ENCODE assay signal across 9 mouse cellular contexts in the genomic region with DNA sequence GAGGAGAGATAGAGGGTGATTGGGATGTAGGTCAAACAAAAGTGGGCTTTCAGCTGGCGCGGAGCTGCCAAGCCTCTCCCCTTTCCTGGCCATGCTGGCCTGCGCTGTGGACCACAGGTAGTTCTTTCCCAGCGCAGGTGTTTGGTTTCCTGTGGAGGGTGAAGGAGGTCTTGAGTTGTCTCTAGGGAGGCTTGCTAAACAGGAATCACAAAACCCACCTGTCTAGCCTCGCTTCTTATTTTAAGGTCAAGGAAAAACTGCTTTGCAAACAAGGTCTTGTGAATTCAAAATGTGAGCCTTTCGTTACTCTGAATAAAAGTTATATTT.
DNase-seq lines count a peak whose midpoint lies in the region; ATAC-seq lines count a peak whose summit lies in the region.
"Had no signal": no experiment of that assay in that cellular context is flagged by ENCODE, and none has a peak within 500 bp of the region (broad histone marks: within the 10 kb centered on the region; RNA-seq: fewer than 3 reads in every experiment).

No protein-coding gene starts in this region.

- no peak overlapping the region for H3K4me3 ChIP-seq in kidney, embryonic 15.5 days (replicated peaks)
- H3K4me3 ChIP-seq in embryonic facial prominence, embryonic 12.5 days = no peak overlapping the region
- 0 out of 2 replicates have a peak overlapping the region, but pooled peaks have one; percentile 48 for H3K4me3 ChIP-seq in hindbrain, embryonic 15.5 days
- H3K4me3 ChIP-seq in midbrain, embryonic 13.5 days (replicated peaks) = peak overlapping the region; percentile 45; the same call in 1 of the 2 replicates

- H3K4me2 ChIP-seq in kidney, embryonic 15.5 days = peak overlapping the region; percentile 74
- H3K4me2 ChIP-seq in embryonic facial prominence, embryonic 12.5 days (replicated peaks) = peak overlapping the region; percentile 56
- peak overlapping the region; percentile 87 for H3K4me2 ChIP-seq in hindbrain, embryonic 15.5 days
- H3K4me2 ChIP-seq in midbrain, embryonic 13.5 days (replicated peaks) = peak overlapping the region; percentile 67

- no peak for DNase-seq in kidney, postnatal 10 days
- no peak for DNase-seq in adrenal gland, adult 8-10 months
- no peak for DNase-seq in cerebellum, postnatal 4 days (ENCODE audit: low spot score in 2 of 2)
- DNase-seq in left cerebral cortex, postnatal 4 days = no peak

- H3K27me3 ChIP-seq in kidney, embryonic 15.5 days = no peaks in the 10 kb centered on the region
- no peaks in the 10 kb centered on the region for H3K27me3 ChIP-seq in embryonic facial prominence, embryonic 12.5 days
- H3K27me3 ChIP-seq in hindbrain, embryonic 15.5 days = no peaks in the 10 kb centered on the region
- no peaks in the 10 kb centered on the region; the same call in 1 of the 2 replicates for H3K27me3 ChIP-seq in midbrain, embryonic 13.5 days

- peak overlapping the region; percentile 55 for H3K9ac ChIP-seq in kidney, embryonic 15.5 days
- H3K9ac ChIP-seq in embryonic facial prominence, embryonic 12.5 days = peak overlapping the region; percentile 30; the same call in 1 of the 2 replicates
- peak overlapping the region; percentile 63 for H3K9ac ChIP-seq in hindbrain, embryonic 15.5 days
- peak overlapping the region; percentile 73 for H3K9ac ChIP-seq in midbrain, embryonic 13.5 days (replicated peaks)

- intact Hi-C loops in left cerebral cortex, postnatal 4 days (cut with DNase I) = loop anchor here (5.0 kb wide), 1 partner anchor 354 kb away; no protein-coding TSS in a partner anchor

- H3K27ac ChIP-seq in kidney, embryonic 15.5 days = peak overlapping the region; percentile 91
- peak overlapping the region; percentile 90 for H3K27ac ChIP-seq in embryonic facial prominence, embryonic 12.5 days
- H3K27ac ChIP-seq in hindbrain, embryonic 15.5 days (replicated peaks) = peak overlapping the region; percentile 84
- H3K27ac ChIP-seq in midbrain, embryonic 13.5 days = peak overlapping the region; percentile 71

- ATAC-seq in kidney, embryonic 15.5 days (replicated peaks; ENCODE audit: low FRiP score) = no peak
- no peak for ATAC-seq in embryonic facial prominence, embryonic 12.5 days (ENCODE audit: insufficient number of reproducible peaks, insufficient read depth, low FRiP score, low TSS enrichment)
- no peak for ATAC-seq in hindbrain, embryonic 15.5 days (ENCODE audit: low FRiP score, low read depth)
- no peak for ATAC-seq in midbrain, embryonic 13.5 days

- no peaks in the 10 kb centered on the region for H3K36me3 ChIP-seq in kidney, embryonic 15.5 days
- H3K36me3 ChIP-seq in embryonic facial prominence, embryonic 12.5 days = no peaks in the 10 kb centered on the region
- no peaks in the 10 kb centered on the region for H3K36me3 ChIP-seq in hindbrain, embryonic 15.5 days
- H3K36me3 ChIP-seq in midbrain, embryonic 13.5 days = no peaks in the 10 kb centered on the region
- H3K36me3 ChIP-seq: G1E had no signal

- 41% methylated on average over 6 of the region's 6 CpGs for WGBS in kidney, embryonic 15.5 days
- WGBS in embryonic facial prominence, embryonic 12.5 days = 37% methylated on average over 6 of the region's 6 CpGs
- WGBS in hindbrain, embryonic 15.5 days = 65% methylated on average over 6 of the region's 6 CpGs
- WGBS in midbrain, embryonic 13.5 days = 57% methylated on average over 6 of the region's 6 CpGs

- H3K9me3 ChIP-seq in kidney, embryonic 15.5 days (replicated peaks) = no peaks in the 10 kb centered on the region
- no peaks in the 10 kb centered on the region for H3K9me3 ChIP-seq in embryonic facial prominence, embryonic 12.5 days
- no peaks in the 10 kb centered on the region for H3K9me3 ChIP-seq in hindbrain, embryonic 15.5 days
- no peaks in the 10 kb centered on the region for H3K9me3 ChIP-seq in midbrain, embryonic 13.5 days
- H3K9me3 ChIP-seq: G1E had no signal

- H3K4me1 ChIP-seq in kidney, embryonic 15.5 days = peaks cover 74% of the 10 kb centered on the region
- peaks cover 60% of the 10 kb centered on the region for H3K4me1 ChIP-seq in embryonic facial prominence, embryonic 12.5 days
- H3K4me1 ChIP-seq in hindbrain, embryonic 15.5 days (replicated peaks) = peaks cover 37% of the 10 kb centered on the region
- H3K4me1 ChIP-seq in midbrain, embryonic 13.5 days (replicated peaks) = peaks cover 40% of the 10 kb centered on the region

Comparison
In these comparisons a context has a peak if more than half of its experiments do, and no peak if none do; other contexts are left out.
1. H3K4me3 ChIP-seq: peak in hindbrain, embryonic 15.5 days (single experiment) and midbrain, embryonic 13.5 days (single experiment); none in kidney, embryonic 15.5 days (single experiment) and embryonic facial prominence, embryonic 12.5 days (single experiment).
2. Peak in every context shown above with its lines, with median percentiles within 50 percentile points of each other: H3K27ac ChIP-seq, H3K4me2 ChIP-seq and H3K9ac ChIP-seq.